Mouse (Mus musculus) CH12.LX (cell line): ENCODE measurements around the gene Ube2ql1. TPM values are rescaled to one million over a fixed set of nuclear protein-coding genes. Genes with fewer than 3 reads are reported as not detected.

Experiments
- DNase-seq: peaks from one replicate; pipeline ENCODE4 v3.0.0-alpha.2; 2013; ENCODE audit errors: extremely low read depth
- H3K27ac ChIP-seq: 2 replicates; pipeline ENCODE4 v1.5.1; 2012; ENCODE audit warnings: low read depth, mild to moderate bottlenecking, control low read depth, moderate library complexity; ENCODE audit not compliant: insufficient read depth
- H3K27me3 ChIP-seq: replicated peaks from 2 replicates; pipeline ENCODE3; 2012; ENCODE audit warnings: inconsistent platforms
- H3K36me3 ChIP-seq, 2 experiments: replicated peaks in 1 of 2; 2 replicates each; pipeline versions ENCODE3 to v1.6.1; 2012; ENCODE audit warnings: inconsistent platforms in 1 of 2, low read length in 1 of 2, mild to moderate bottlenecking in 1 of 2, mixed read lengths in 1 of 2, moderate library complexity in 1 of 2; ENCODE audit not compliant: control insufficient read depth in 1 of 2, insufficient read depth in 1 of 2
- H3K4me1 ChIP-seq, 2 experiments: 2 replicates each; pipeline ENCODE4 v1.6.1; 2012; ENCODE audit warnings: inconsistent platforms in 1 of 2, moderate library complexity in 1 of 2; ENCODE audit not compliant: insufficient read depth in 2 of 2, control insufficient read depth in 1 of 2
- H3K4me2 ChIP-seq: 2 replicates; pipeline ENCODE4 v1.6.1; 2012; ENCODE audit warnings: low read depth, mild to moderate bottlenecking, control low read depth; ENCODE audit not compliant: poor library complexity, insufficient read depth, severe bottlenecking
- H3K4me3 ChIP-seq, 3 experiments: fragments of 150-350 bp in 1 of 3; sonication (generic) in 1 of 3; replicated peaks in 1 of 3; 2 replicates each; pipeline versions ENCODE3 to v1.5.1; 2011 to 2012; ENCODE audit warnings: low read depth in 2 of 3, low read length in 2 of 3, mild to moderate bottlenecking in 2 of 3, moderate library complexity in 2 of 3, control low read depth in 1 of 3, improper control_type of control experiment in 1 of 3, inconsistent platforms in 1 of 3, mixed read lengths in 1 of 3; ENCODE audit not compliant: poor library complexity in 1 of 3
- H3K79me2 ChIP-seq: replicated peaks from 2 replicates; pipeline ENCODE4 v1.6.1; 2012; ENCODE audit warnings: mild to moderate bottlenecking, moderate library complexity; ENCODE audit not compliant: control insufficient read depth, poor library complexity, insufficient read depth, severe bottlenecking; ENCODE audit errors: extremely low read depth
- H3K9ac ChIP-seq: 2 replicates; pipeline ENCODE4 v1.6.1; 2012; ENCODE audit warnings: low read depth, mild to moderate bottlenecking, control low read depth, moderate library complexity; ENCODE audit not compliant: insufficient read depth
- H3K9me3 ChIP-seq: replicated peaks from 2 replicates; pipeline ENCODE3; 2012; ENCODE audit warnings: low read length, inconsistent platforms, mixed read lengths
- CHD2 ChIP-seq: IDR thresholded peaks from 2 replicates; pipeline ENCODE4 v1.6.1; 2011; ENCODE audit warnings: low read length, improper control_type of control experiment
- CTCF ChIP-seq, 2 experiments: IDR thresholded peaks in 1 of 2; conservative IDR thresholded peaks in 1 of 2; 2 replicates each; pipeline ENCODE4 v1.5.1; 2011 to 2012; ENCODE audit warnings: low read depth in 2 of 2, low read length in 2 of 2, improper control_type of control experiment in 1 of 2, inconsistent platforms in 1 of 2, mild to moderate bottlenecking in 1 of 2, moderate library complexity in 1 of 2
- E2F4 ChIP-seq: IDR thresholded peaks from 2 replicates; pipeline ENCODE4 v1.6.1; 2011; ENCODE audit warnings: low read depth, low read length, improper control_type of control experiment; ENCODE audit not compliant: insufficient replicate concordance
- ELF1 ChIP-seq: IDR thresholded peaks from 2 replicates; pipeline ENCODE4 v1.6.1; 2014; ENCODE audit warnings: low read depth, mild to moderate bottlenecking, inconsistent platforms, low read length, improper control_type of control experiment
- EP300 ChIP-seq: IDR thresholded peaks from 2 replicates; pipeline ENCODE4 v1.6.1; 2011; ENCODE audit warnings: low read length, improper control_type of control experiment
- ETS1 ChIP-seq: conservative IDR thresholded peaks from 2 replicates; pipeline ENCODE4 v1.6.1; 2012; ENCODE audit warnings: low read depth, mild to moderate bottlenecking, inconsistent platforms, low read length, improper control_type of control experiment, moderate library complexity
- HCFC1 ChIP-seq: IDR thresholded peaks from 2 replicates; pipeline ENCODE4 v1.6.1; 2012; ENCODE audit warnings: low read depth, mild to moderate bottlenecking, inconsistent platforms, low read length, improper control_type of control experiment
- JUN ChIP-seq: IDR thresholded peaks from 2 replicates; pipeline ENCODE4 v1.6.1; 2011; ENCODE audit warnings: low read depth, mild to moderate bottlenecking, low read length, improper control_type of control experiment, moderate library complexity; ENCODE audit not compliant: insufficient read depth
- JUND ChIP-seq: conservative IDR thresholded peaks from 2 replicates; pipeline ENCODE4 v1.6.1; 2011; ENCODE audit warnings: low read depth, low read length, improper control_type of control experiment
- MAFK ChIP-seq: IDR thresholded peaks from 2 replicates; pipeline ENCODE4 v1.6.1; 2011; ENCODE audit warnings: low read length, improper control_type of control experiment; ENCODE audit not compliant: insufficient replicate concordance
- MXI1 ChIP-seq: IDR thresholded peaks from 2 replicates; pipeline ENCODE4 v1.6.1; 2011; ENCODE audit warnings: mild to moderate bottlenecking, low read depth, low read length, improper control_type of control experiment
- MYC ChIP-seq: IDR thresholded peaks from 2 replicates; pipeline ENCODE4 v1.6.1; 2011; ENCODE audit warnings: low read depth, mild to moderate bottlenecking, improper control_type of control experiment, low read length
- NRF1 ChIP-seq: IDR thresholded peaks from 2 replicates; pipeline ENCODE4 v1.6.1; 2014; ENCODE audit warnings: low read depth, mild to moderate bottlenecking, inconsistent platforms, low read length, improper control_type of control experiment, moderate library complexity
- POLR2A ChIP-seq: IDR thresholded peaks from 2 replicates; pipeline ENCODE4 v1.6.1; 2011; ENCODE audit warnings: low read depth, mild to moderate bottlenecking, improper control_type of control experiment, low read length
- RAD21 ChIP-seq: IDR thresholded peaks from 2 replicates; pipeline ENCODE4 v1.6.1; 2011; ENCODE audit warnings: low read depth, mild to moderate bottlenecking, low read length, improper control_type of control experiment, moderate library complexity
- RCOR1 ChIP-seq: conservative IDR thresholded peaks from 2 replicates; pipeline ENCODE4 v1.6.1; 2012; ENCODE audit warnings: low read depth, mild to moderate bottlenecking, inconsistent platforms, low read length, improper control_type of control experiment
- SIN3A ChIP-seq: IDR thresholded peaks from 2 replicates; pipeline ENCODE4 v1.6.1; 2012; ENCODE audit warnings: low read length, improper control_type of control experiment, inconsistent platforms
- TCF12 ChIP-seq: IDR thresholded peaks from 2 replicates; pipeline ENCODE4 v1.6.1; 2014; ENCODE audit warnings: low read depth, mild to moderate bottlenecking, inconsistent platforms, low read length, improper control_type of control experiment
- UBTF ChIP-seq: IDR thresholded peaks from 2 replicates; pipeline ENCODE4 v1.6.1; 2012; ENCODE audit warnings: low read depth, mild to moderate bottlenecking, inconsistent platforms, low read length, improper control_type of control experiment, moderate library complexity
- USF1 ChIP-seq: IDR thresholded peaks from 2 replicates; pipeline ENCODE4 v1.6.1; 2014; ENCODE audit warnings: low read depth, mild to moderate bottlenecking, inconsistent platforms, low read length, improper control_type of control experiment
- USF2 ChIP-seq: conservative IDR thresholded peaks from 2 replicates; pipeline ENCODE4 v1.6.1; 2011; ENCODE audit warnings: low read depth, low read length, improper control_type of control experiment
- ZC3H11A ChIP-seq: IDR thresholded peaks from 2 replicates; pipeline ENCODE4 v1.6.1; 2012; ENCODE audit warnings: low read depth, mild to moderate bottlenecking, inconsistent platforms, low read length, improper control_type of control experiment
- ZKSCAN1 ChIP-seq: IDR thresholded peaks from 2 replicates; pipeline ENCODE4 v1.6.1; 2012; ENCODE audit warnings: low read depth, inconsistent platforms, low read length, improper control_type of control experiment, borderline replicate concordance
- ZMIZ1 ChIP-seq: IDR thresholded peaks from 2 replicates; pipeline ENCODE4 v1.6.1; 2012; ENCODE audit warnings: low read depth, mild to moderate bottlenecking, inconsistent platforms, low read length, improper control_type of control experiment
- ZNF384 ChIP-seq: IDR thresholded peaks from 2 replicates; pipeline ENCODE4 v1.6.1; 2012; ENCODE audit warnings: low read depth, low read length, improper control_type of control experiment, inconsistent platforms
- dilution Hi-C: fragments of 300-500 bp; cut with MboI; formaldehyde crosslinking; loops from 2 replicates; pipeline ENCODE4 v1.14.3; 2020; ENCODE audit warnings: low sequenced_read_pairs; ENCODE audit not compliant: extremely low pct_unique_long_range_greater_than_20kb, extremely low pct_ligation_motif_present
- in situ Hi-C: fragments of 300-500 bp; cut with MboI; formaldehyde crosslinking; loops from 3 replicates; pipeline ENCODE4 v1.14.3; 2019; ENCODE audit warnings: low sequenced_read_pairs, low pct_ligation_motif_present, low pct_unique_long_range_greater_than_20kb, mixed read lengths
- polyA plus RNA-seq: library from polyadenylated mRNA; unstranded; fragments of >175 nt; gene quantifications from 2 replicates; pipeline ENCODE4 v1.2.1, GENCODE M21; 2012; ENCODE audit warnings: low read depth; ENCODE audit not compliant: insufficient read length
- total RNA-seq, 2 experiments: library from RNA; depleted of rRNA; stranded (reverse); fragments of 300-350 nt in 1 of 2; fragments of >200 nt in 1 of 2; gene quantifications; 2 replicates each; pipeline ENCODE4 v1.2.3; 2012 to 2014

The Ube2ql1 gene
- total and polyA plus RNA-seq, 3 experiments, result not detected

DNA sequence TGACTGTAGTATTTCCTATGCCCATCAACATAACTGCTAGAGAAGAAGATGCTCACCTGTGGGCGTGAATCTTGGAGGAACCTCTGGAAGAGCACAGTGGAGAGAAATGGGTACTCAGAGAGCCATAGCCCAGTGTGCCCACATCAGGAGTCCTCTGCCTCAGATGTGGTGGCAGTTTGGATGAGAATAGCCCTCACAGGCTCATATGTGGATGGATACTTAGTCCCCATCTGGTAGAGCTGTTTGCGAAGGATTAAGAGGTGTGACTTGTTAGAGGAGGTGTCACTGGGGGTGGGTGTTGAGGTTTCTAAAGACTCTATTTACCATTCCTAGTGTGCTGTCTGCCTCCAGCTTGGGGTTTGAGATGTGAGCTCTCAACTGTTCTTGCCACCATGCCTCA is 13.2 kb upstream of the Ube2ql1 start:
- DNase-seq, result no peak
- no peak overlapping the region for H3K27ac ChIP-seq
- H3K4me1 ChIP-seq, result no peaks in the 10 kb centered on the region
- no peak overlapping the region for H3K4me2 ChIP-seq
- H3K79me2 ChIP-seq, result no peaks in the 10 kb centered on the region
- dilution Hi-C loops (no loop called here), in situ Hi-C loops (no loop called here)
- no peak for TF ChIP-seq CHD2
- TF ChIP-seq ETS1, result no peak
- no peak for TF ChIP-seq EP300
- TF ChIP-seq RCOR1, result no peak
- TF ChIP-seq HCFC1, result no peak
- TF ChIP-seq TCF12, result no peak
- TF ChIP-seq USF2, result no peak
- no peak for TF ChIP-seq ZNF384
- no peak for TF ChIP-seq ZMIZ1
- no peak for TF ChIP-seq CTCF (conservative IDR thresholded peaks at IDR 0.05 in 1 of 2, IDR thresholded peaks at IDR 0.05 in 1 of 2; ENCODE audit: low read depth in 2 of 2, low read length in 2 of 2)
- H3K9me3 ChIP-seq, result peaks cover 3% of the 10 kb centered on the region
- no peaks in the 10 kb centered on the region for H3K36me3 ChIP-seq
- H3K4me3 ChIP-seq, result no peak overlapping the region
- H3K27me3 ChIP-seq, result peaks cover 49% of the 10 kb centered on the region
- no peak overlapping the region for H3K9ac ChIP-seq

DNA sequence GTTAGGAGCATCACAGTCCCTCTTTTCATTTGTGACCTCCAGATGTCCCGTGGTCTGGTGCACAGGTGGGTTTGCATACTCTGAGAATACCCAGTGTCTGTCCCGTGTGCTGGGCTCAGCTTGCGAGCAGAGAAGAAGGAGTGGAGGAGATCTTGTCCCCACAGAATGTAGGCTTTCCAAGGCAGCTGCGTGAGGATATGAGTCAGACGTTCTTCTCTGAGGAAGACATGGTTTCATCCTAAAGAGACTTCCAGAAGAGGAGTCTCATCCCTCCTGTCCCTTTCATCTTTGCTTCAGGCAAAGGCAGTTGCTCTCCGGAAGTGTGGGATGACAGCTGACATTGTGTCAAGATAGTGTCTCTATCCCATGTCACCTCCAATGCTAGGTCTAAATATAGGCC is 11.8 kb upstream of the Ube2ql1 start:
- in situ Hi-C loops, result no loop called here
- dilution Hi-C loops, result no loop called here

GRCm38 (mm10) chr13:69748756-69749155 is 9.1 kb upstream of the Ube2ql1 start:
- in situ Hi-C loops, result no loop called here
- H3K4me1 ChIP-seq, result no peaks in the 10 kb centered on the region

More for the DNA sequence above, 11.8 kb upstream of the Ube2ql1 start:
- no peak overlapping the region for H3K4me3 ChIP-seq
- H3K9me3 ChIP-seq, result peaks cover 3% of the 10 kb centered on the region
- no peak overlapping the region for H3K4me2 ChIP-seq
- H3K79me2 ChIP-seq, result no peaks in the 10 kb centered on the region
- no peaks in the 10 kb centered on the region for H3K36me3 ChIP-seq
- no peak overlapping the region for H3K9ac ChIP-seq
- peaks cover 43% of the 10 kb centered on the region for H3K27me3 ChIP-seq
- H3K4me1 ChIP-seq, result no peaks in the 10 kb centered on the region
- no peak overlapping the region for H3K27ac ChIP-seq
- no peak for TF ChIP-seq E2F4
- no peak for TF ChIP-seq MYC
- TF ChIP-seq RCOR1, result no peak
- no peak for TF ChIP-seq POLR2A
- TF ChIP-seq RAD21, result no peak
- TF ChIP-seq MAFK, result no peak
- no peak for TF ChIP-seq USF2
- TF ChIP-seq JUN, result no peak
- TF ChIP-seq ZKSCAN1, result no peak
- DNase-seq, result no peak

More at GRCm38 (mm10) chr13:69748756-69749155, 9.1 kb upstream of the Ube2ql1 start:
- Histone ChIP-seq H3K9me3 (peaks cover 5% of the 10 kb centered on the region), H3K27ac (no peak overlapping the region), H3K27me3 (peaks cover 36% of the 10 kb centered on the region), H3K79me2 (no peaks in the 10 kb centered on the region), H3K4me3 (no peak overlapping the region), H3K36me3 (no peaks in the 10 kb centered on the region), H3K4me2 (no peak overlapping the region), H3K9ac (no peak overlapping the region)
- DNase-seq, result no peak
- dilution Hi-C loops, result no loop called here
- no peak for TF ChIP-seq E2F4
- TF ChIP-seq ELF1, result no peak
- TF ChIP-seq POLR2A, result no peak
- no peak for TF ChIP-seq UBTF
- TF ChIP-seq RAD21, result no peak
- no peak for TF ChIP-seq ZC3H11A
- no peak for TF ChIP-seq SIN3A
- no peak for TF ChIP-seq USF1
- TF ChIP-seq TCF12, result no peak
- no peak for TF ChIP-seq RCOR1
- TF ChIP-seq JUND, result no peak
- TF ChIP-seq HCFC1, result no peak
- no peak for TF ChIP-seq ZKSCAN1
- no peak for TF ChIP-seq MXI1
- TF ChIP-seq NRF1, result no peak
- no peak for TF ChIP-seq ETS1
- no peak for TF ChIP-seq USF2
- TF ChIP-seq, all 38 proteins: peak for 0
